Comparison of ENCODE assay signal across 5 mouse cellular contexts in genomic region chr9:14241003-14241402, GRCm38 (mm10). TPM values are rescaled to one million over a fixed set of nuclear protein-coding genes. Genes with fewer than 3 reads are reported as not detected.
A peak's percentile ranks its signal among the peaks of the same experiment; 100 is the strongest.
DNase-seq lines count a peak whose midpoint lies in the region; TF ChIP-seq lines count a peak whose summit lies in the region.
"Not testable (repeated sequence)": the region's sequence is repeated elsewhere in the genome, so short reads cannot be mapped to it uniquely, and the experiment has no call there.

No protein-coding gene starts in this region.

- not testable (repeated sequence) for H3K36me3 ChIP-seq in C2C12 (ENCODE audit: control insufficient read depth, insufficient read depth); CH12.LX (replicated peaks in 1 of 2; ENCODE audit: control insufficient read depth in 1 of 2, insufficient read depth in 1 of 2, low read length in 1 of 2); myocyte (ENCODE audit: control insufficient read depth, insufficient read depth)

- peaks cover 0 to 38% of the 10 kb centered on the region in 2 experiments; a peak in 2 of 4 replicates for H3K4me1 ChIP-seq in CH12.LX (ENCODE audit: control insufficient read depth in 1 of 2, insufficient read depth in 2 of 2)

- not testable (repeated sequence) for H3K79me3 ChIP-seq in C2C12 (ENCODE audit: low read depth)

- TF ChIP-seq EP300 in CH12.LX (IDR thresholded peaks at IDR 0.05; ENCODE audit: low read length), result peak; percentile 72

- TF ChIP-seq POLR2A in CH12.LX (IDR thresholded peaks at IDR 0.05; ENCODE audit: low read depth, low read length); myocyte (IDR thresholded peaks at IDR 0.05; ENCODE audit: insufficient read length, low read depth): not testable (repeated sequence)

- in situ Hi-C loops in CH12.LX (cut with MboI; ENCODE audit: low pct_ligation_motif_present, low pct_unique_long_range_greater_than_20kb, low sequenced_read_pairs), result not testable (repeated sequence)

- dilution Hi-C loops in CH12.LX (cut with MboI; ENCODE audit: extremely low pct_ligation_motif_present, extremely low pct_unique_long_range_greater_than_20kb, low sequenced_read_pairs), result not testable (repeated sequence)

- not testable (repeated sequence) for H3K4me2 ChIP-seq in CH12.LX (ENCODE audit: insufficient read depth, low read depth, poor library complexity, severe bottlenecking)
- peak overlapping the region; percentile 24 for H3K4me2 ChIP-seq in myocyte (ENCODE audit: low read depth)

- not testable (repeated sequence) for TF ChIP-seq RAD21 in CH12.LX (IDR thresholded peaks at IDR 0.05; ENCODE audit: low read depth, low read length)

- DNase-seq in 3T3-L1 (ENCODE audit: low read depth, low spot score) (peak; percentile 62), CH12.LX (ENCODE audit: extremely low read depth) (peak; percentile 42), NIH3T3 (ENCODE audit: low read depth) (peak; percentile 3)

- H3K9me3 ChIP-seq in CH12.LX (replicated peaks; ENCODE audit: low read length), result not testable (repeated sequence)

- H3K27me3 ChIP-seq in C2C12 (ENCODE audit: control insufficient read depth, insufficient read depth, insufficient read length); CH12.LX (replicated peaks); myocyte (ENCODE audit: control insufficient read depth, insufficient read depth, insufficient read length): not testable (repeated sequence)

- TF ChIP-seq CTCF in C2C12 (IDR thresholded peaks at IDR 0.05; ENCODE audit: control insufficient read depth, insufficient read depth, insufficient read length); CH12.LX (conservative IDR thresholded peaks at IDR 0.05 in 1 of 2, IDR thresholded peaks at IDR 0.05 in 1 of 2; ENCODE audit: low read depth in 2 of 2, low read length in 2 of 2): not testable (repeated sequence)

- H3K79me2 ChIP-seq in C2C12 (ENCODE audit: control insufficient read depth, insufficient read depth); CH12.LX (replicated peaks; ENCODE audit: control insufficient read depth, extremely low read depth, insufficient read depth, poor library complexity, severe bottlenecking); myocyte (ENCODE audit: control insufficient read depth, insufficient read depth): not testable (repeated sequence)

- H3K4me3 ChIP-seq in C2C12 (ENCODE audit: insufficient read depth, poor library complexity, severe bottlenecking); CH12.LX (replicated peaks in 1 of 3; ENCODE audit: low read depth in 2 of 3, low read length in 2 of 3, poor library complexity in 1 of 3); myocyte: not testable (repeated sequence)

- not testable (repeated sequence) for H3ac ChIP-seq in C2C12 (ENCODE audit: control insufficient read depth, insufficient read length, low read depth); myocyte (ENCODE audit: control insufficient read depth, insufficient read length)

- not testable (repeated sequence) for H3K9ac ChIP-seq in CH12.LX (ENCODE audit: insufficient read depth, low read depth)

- H3K27ac ChIP-seq in CH12.LX (ENCODE audit: insufficient read depth, low read depth), result not testable (repeated sequence)

TF ChIP-seq in C2C12, 6 proteins besides CTCF, POLR2A, EP300 and RAD21:
- peak; percentile 32 for TF ChIP-seq MYOD1 (IDR thresholded peaks at IDR 0.05; ENCODE audit: control insufficient read depth, insufficient read length, low read depth)

TF ChIP-seq in CH12.LX, 34 proteins besides CTCF, POLR2A, EP300 and RAD21:
- TF ChIP-seq JUND (conservative IDR thresholded peaks at IDR 0.05; ENCODE audit: low read depth, low read length) (peak; percentile 30; the same call in 1 of the 2 replicates), TCF12 (IDR thresholded peaks at IDR 0.05; ENCODE audit: low read depth, low read length) (peak; percentile 30; the same call in 1 of the 2 replicates), MEF2A (IDR thresholded peaks at IDR 0.05; ENCODE audit: borderline replicate concordance, low read depth, low read length) (0 out of 2 replicates have a peak, but pooled peaks have one; percentile 17), MAX (IDR thresholded peaks at IDR 0.05; ENCODE audit: low read length) (0 out of 2 replicates have a peak, but pooled peaks have one; percentile 15), ETS1 (conservative IDR thresholded peaks at IDR 0.05; ENCODE audit: low read depth, low read length) (peak; percentile 83), BHLHE40 (IDR thresholded peaks at IDR 0.05; ENCODE audit: low read depth, low read length) (0 out of 2 replicates have a peak, but pooled peaks have one; percentile 32), IRF4 (IDR thresholded peaks at IDR 0.05; ENCODE audit: low read depth, low read length) (peak; percentile 41; the same call in 1 of the 2 replicates), MAFK (IDR thresholded peaks at IDR 0.05; ENCODE audit: insufficient replicate concordance, low read length) (0 out of 2 replicates have a peak, but pooled peaks have one; percentile 44)
TF ChIP-seq in CH12.LX: peak in this region for 8; not testable (repeated sequence) for 26.

TF ChIP-seq in myocyte, 11 proteins besides CTCF, POLR2A, EP300 and RAD21:
- TF ChIP-seq MYOD1 (IDR thresholded peaks at IDR 0.05; ENCODE audit: control insufficient read depth in 1 of 3, insufficient read length in 2 of 3, low read depth in 2 of 3), result peak in 1 of 3 experiments; percentile 43

RNA-seq across cellular contexts. Expression of gene Sesn3, which starts 33.9 kb away (rescaled TPM):
- polyA plus RNA-seq in C2C12 (2012; fragmentation: generic; extraction: Trizol), result 4.9 TPM
- 3.8 and 4.6 TPM in 2 replicates for total RNA-seq in CH12.LX (2012; rRNA removed)
- total RNA-seq in CH12.LX (2014; rRNA removed), result 3.9 TPM in 2 replicates
- 14.3 and 16.1 TPM in 2 replicates for polyA plus RNA-seq in CH12.LX (2012; ENCODE audit: insufficient read length, low read depth)
- polyA plus RNA-seq in myocyte (2012; fragmentation: generic; extraction: Trizol), result 4.7 TPM

Comparison
In these comparisons a context has a peak if more than half of its experiments do, and no peak if none do; other contexts are left out.
1. DNase-seq: peak in every context shown above with its lines; median percentile 62 in 3T3-L1; 42 in CH12.LX; 3 in NIH3T3.